Mouse (Mus musculus) gastrocnemius, adult 8-10 months (tissue): ENCODE results near the gene Cdc6. TPM values are rescaled to one million over a fixed set of nuclear protein-coding genes. Genes with fewer than 3 reads are reported as not detected.

Source experiments
- DNase-seq, 2 experiments: peaks; one replicate each; pipeline ENCODE4 v3.0.0; 2022; ENCODE audit warnings: low spot score in 2 of 2
- total RNA-seq, 4 experiments: library from RNA; stranded (reverse); gene quantifications; 2 replicates each; pipeline ENCODE4 v1.2.4; 2022

The Cdc6 gene
- total RNA-seq: under 1 TPM in 2 of 4 experiments, not detected in 2; 0.07 to 0.13 TPM

- DNase-seq: peak; percentile 92 to 96
These were observed at the start of gene Cdc6 for GRCm38 (mm10) chr11:98907437-98908173. Cdc6 (plus strand) TSS chr11:98907801.

DNA sequence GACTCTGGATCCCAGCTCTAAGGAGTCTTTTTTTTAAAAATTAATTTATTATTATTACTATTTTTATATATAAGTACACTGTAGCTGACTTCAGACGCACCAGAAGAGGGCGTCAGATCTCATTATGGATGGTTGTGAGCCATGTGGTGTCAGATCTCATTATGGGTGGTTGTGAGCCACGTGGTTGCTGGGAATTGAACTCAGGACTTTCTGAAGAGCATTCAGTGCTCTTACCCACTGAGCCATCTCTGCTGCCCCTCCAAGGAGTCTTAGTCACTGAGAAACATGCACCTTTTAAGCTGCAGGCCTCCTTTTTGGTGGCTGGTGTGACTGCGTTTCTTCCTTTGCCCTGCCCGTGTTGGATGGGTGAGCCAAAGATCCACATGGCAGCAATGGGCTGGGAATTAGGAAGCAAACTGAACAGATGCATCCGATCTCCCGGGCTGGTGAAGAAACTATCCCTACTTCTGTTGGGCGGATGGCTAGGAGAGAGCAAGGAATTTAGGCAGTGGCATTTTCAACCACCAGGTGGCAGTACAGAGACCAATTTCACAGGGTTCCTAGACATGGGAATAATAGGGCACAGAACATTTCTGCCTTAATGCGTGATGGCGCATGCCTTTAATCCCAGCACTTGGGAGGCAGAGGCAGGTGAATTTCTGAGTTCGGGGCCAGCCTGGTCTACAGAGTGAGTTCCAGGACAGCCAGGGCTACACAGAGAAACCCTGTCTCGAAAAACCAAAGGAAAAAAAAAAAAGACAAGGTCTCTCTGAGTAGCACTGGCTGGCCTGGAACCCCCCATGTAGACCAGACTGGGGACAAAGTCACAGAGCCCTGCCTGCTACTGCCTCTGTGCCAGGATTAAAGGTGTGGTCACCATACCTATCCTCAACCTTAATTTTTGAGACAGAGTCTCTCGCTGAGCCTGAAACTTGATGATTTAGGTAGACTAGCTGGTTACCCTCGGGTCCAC is 48.6 kb upstream of the Cdc6 start:
- DNase-seq: peak; percentile 82 to 88

GRCm38 (mm10) chr11:98863028-98863750 is 44.4 kb upstream of the Cdc6 start, which contains the start of gene Wipf2:
Wipf2 (plus strand) TSS chr11:98863638.
- DNase-seq: peak; percentile 93 to 95

DNA sequence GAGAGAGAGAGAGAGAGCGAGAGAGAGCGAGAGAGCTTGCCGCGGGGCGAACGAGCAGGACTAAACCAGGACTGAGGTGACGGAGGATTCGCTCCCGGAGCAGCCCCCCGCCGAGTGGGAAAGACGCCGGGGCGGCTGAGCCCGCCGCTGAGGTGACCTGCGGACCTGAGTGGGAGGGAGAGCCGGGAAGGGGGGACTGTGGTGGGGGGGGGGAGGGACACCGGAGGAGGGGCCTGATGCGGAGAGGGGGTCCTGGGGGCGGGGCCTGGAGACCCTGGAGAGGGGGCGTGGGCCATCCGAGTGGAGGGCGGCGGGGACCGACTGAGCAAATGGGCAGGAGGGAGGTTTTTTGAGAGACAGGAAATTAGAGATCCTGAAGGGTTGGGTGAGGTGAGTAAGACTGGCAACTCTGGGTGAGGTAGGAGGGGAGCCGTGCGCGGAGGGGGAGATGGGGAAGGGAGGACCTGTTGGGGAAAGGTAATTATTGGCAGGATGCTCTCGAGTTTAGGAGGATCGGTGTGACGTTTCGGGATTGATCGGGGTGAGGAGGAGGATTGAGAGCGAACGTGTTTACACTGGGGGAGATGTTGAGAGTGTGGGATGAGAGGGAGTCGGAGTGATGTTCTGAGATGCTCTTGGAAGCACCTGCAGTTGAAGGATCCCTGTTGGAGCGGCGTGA is 43.7 kb upstream of the Cdc6 start:
- DNase-seq: no peak

- no peak for DNase-seq
These were observed 40.3 kb upstream of the Cdc6 start for GRCm38 (mm10) chr11:98867293-98867692.

GRCm38 (mm10) chr11:98869906-98870305 is 37.7 kb upstream of the Cdc6 start:
- no peak for DNase-seq

DNA sequence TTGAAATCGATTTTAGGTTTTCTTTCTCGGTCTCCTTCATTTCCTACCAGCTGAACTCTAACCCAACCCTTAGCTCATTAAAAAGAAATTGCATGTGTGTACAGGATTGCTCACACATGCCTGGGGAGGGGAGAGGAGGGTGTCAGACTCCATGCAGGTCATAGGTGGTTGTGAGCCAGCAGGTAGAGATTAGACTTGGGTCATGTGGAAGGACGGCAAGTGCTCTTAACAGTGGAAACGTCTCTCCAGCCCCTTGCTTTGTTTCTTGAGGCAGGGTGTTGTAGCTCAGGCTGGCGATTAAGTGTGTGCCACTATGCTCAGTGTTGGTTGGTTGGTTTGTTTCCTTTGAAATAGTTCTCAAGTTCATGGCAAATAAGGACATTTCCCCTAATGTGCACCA is 36.8 kb upstream of the Cdc6 start:
- DNase-seq: no peak

DNA sequence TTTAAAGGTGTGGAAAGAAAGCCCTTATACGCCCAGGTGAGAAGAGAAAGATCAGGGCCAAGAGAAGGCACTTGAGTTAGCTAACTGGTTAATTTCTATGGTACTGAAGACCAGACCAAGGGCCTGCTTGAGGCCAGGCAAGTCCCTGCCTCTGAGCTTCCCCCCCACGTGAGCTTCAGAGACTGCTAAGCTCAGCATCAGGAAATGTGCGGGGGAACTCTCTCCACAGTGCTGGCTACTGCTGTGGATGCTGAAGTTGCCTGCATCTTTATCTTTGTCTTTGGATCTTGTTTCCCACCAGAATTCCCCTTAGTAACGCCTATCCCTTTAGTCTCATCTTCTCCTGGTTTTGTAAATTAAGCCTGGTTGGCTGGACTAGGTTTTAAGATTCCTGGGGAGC is 36.2 kb upstream of the Cdc6 start:
- DNase-seq: no peak

- peak; percentile 26 to 49 for DNase-seq
These were observed 35.6 kb upstream of the Cdc6 start for GRCm38 (mm10) chr11:98872040-98872439.

- DNase-seq: no peak
These were observed 33.7 kb upstream of the Cdc6 start for GRCm38 (mm10) chr11:98873900-98874299.

- no peak for DNase-seq
These were observed 30.6 kb upstream of the Cdc6 start for GRCm38 (mm10) chr11:98877001-98877400.

GRCm38 (mm10) chr11:98887703-98888102 is 19.9 kb upstream of the Cdc6 start:
- no peak for DNase-seq

- DNase-seq: no peak
These were observed 18.5 kb upstream of the Cdc6 start for GRCm38 (mm10) chr11:98889077-98889476.

DNA sequence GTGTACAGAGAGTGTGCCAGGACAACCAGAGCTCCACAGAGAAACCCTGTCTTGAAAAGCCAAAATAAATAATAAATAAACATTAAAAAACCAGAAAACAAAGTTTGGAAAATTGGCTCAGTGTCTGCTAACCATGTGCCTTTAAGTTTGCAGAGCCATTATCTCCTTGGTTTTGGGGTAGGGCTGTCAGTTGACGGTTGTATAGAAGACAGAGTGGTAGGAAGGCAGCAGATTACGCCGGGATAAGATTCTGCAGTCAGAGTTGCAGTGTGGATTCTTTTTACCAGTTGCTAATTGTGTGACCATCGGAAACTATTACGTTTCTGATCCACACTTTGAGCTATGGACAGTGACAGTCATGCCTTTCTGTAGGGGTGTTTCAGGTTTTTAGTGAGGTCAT is 17.6 kb upstream of the Cdc6 start:
- DNase-seq: no peak

- no peak for DNase-seq
These were observed 15.2 kb upstream of the Cdc6 start for GRCm38 (mm10) chr11:98892426-98892825.

DNA sequence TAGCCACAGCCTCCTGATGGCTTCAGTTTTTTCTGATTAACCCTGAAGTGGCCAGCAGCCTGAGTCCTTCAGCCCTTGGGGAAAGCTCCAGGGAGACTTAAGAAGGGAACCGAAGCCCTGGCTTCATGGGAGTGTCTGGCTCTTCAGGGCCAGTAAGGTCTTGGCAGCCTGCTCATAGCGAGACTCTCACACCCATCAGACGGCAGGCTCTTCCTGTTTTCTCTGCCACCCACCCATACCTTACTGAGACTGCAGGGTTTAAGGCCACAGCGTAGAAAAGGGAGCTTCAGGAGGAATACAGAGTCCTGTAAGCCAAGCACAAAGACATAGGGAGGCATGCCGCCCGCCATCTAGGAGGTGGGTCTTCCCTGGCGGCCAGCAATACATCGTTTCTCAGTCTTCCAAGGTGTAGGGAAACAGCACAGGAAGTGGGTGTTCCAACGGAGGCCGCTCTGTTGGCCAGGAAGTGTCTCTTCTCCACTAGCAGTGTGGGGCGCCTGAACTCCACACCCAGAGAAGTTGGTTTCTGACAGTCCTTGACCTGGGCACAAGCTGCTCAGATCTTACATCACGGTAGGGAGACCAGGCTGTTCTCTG is 7.0 kb upstream of the Cdc6 start:
- no peak for DNase-seq

DNA sequence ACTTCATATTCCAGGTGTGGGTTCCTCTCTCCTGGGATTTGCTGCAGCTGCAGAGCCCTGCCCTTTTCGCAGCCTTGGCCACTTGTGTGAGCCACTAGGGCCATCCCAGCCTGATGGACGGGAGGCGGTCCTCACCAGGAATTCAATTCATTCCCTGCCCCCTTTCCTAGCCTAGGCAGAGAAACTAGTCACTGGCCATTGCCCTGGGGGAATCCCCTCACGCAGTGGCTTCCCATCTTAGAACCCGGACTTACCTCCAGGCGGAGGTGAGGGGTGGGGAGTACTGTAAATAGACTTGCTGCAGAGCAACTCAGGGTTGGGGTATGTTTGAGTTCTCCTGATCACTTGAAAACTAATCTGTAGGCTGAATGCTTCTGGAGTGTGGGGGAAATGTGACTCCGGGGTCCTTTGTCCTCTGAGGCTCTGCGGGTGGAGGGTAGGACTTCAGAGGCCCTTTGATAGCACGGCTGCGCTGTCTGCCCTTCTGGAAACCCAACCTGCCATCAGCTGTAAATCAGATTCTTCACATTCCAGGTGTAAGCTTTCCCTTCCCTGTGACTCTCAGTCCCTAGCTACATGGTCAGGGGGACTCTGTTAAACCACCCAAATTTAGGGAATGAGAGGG is 4.9 kb upstream of the Cdc6 start:
- DNase-seq: no peak

DNA sequence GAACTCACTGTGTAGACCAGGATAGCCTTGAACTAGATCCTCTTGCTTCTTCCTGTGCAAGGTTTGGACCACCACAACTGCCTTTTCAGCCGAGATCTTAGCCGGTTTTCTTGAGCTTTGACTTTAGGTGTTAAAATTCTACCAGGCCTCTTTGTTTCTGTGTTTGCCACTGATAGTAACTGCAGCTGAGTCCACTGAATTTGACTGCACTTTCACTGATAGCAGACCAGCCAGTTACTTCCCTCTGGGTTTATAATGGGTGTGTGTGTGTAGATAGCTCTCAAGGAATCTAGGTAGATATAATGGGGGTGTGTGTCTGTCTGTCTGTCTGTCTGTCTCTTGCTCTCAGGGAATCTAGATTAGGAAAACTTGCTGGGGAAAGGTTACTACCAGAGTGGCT is 3.0 kb upstream of the Cdc6 start:
- no peak for DNase-seq

DNA sequence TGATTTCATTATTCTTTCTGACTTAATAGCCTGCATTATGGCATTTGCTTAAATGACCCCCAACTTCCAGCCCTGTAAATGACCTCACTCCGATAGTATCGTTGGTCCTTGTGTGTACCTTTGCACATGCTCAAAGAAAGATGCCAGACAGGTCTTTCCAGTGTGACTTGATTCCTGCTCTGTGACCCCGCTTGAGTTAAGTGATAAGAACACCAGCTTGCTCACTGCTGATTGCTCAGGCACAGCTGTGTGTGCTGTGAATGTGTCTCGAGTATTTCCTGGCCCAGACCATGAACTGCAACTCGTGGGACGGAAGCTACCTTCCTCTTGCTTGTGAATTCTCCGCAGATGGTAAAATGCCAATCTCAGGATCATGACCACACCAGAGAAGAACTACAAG is 2.6 kb upstream of the Cdc6 start:
- no peak for DNase-seq

DNA sequence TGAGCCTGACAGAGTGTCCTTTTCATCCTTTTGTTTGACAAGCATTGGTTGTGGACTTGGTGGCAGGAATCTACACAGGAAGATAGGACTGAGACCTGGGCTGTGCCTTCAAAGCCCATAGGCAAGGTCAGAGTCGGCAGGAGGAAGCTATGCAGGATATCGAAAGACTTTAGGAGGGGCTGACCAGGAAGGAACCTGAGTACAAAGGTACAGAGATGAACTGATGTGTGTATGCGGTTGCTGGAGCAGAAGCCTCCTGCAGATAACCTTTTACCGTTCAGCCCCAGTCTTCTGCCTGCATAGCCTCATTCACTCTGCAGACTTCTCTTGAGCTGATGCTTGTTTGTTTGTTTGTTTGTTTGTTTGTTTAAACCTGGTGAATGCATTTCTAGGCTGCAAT is 2.0 kb upstream of the Cdc6 start:
- DNase-seq: no peak
